Mouse (Mus musculus): ENCODE results near the gene Taar2. TPM values are rescaled to one million over a fixed set of nuclear protein-coding genes. Genes with fewer than 3 reads are reported as not detected.

Gene Taar2
- polyA plus RNA-seq, 2 experiments = not detected

DNA sequence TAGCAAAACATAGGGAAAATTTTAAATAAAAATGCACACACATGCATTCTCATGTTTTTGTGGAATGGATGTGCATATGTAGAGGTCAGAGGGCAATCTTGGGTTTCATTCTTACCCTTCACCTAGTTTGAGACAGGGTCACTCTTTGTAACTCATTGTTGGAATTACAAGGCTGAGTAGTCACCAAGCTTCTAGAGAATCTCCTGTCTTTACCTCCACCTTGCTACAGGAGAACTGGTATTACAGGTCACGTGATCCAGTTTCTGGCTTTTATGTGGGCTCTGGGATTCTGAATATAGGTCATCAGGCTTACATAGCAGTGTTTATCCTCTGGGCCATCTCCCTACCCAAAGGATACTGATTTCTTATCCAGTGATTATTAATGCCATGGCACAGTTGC, 32.7 kb upstream of the Taar2 start:
- Histone ChIP-seq H3K9ac (ENCODE audit: low read depth, low read length, severe bottlenecking) (no peak overlapping the region), H3K27ac (replicated peaks; ENCODE audit: low read depth, low read length) (no peak overlapping the region)
- WGBS = 85% methylated on average over 1 of the region's 1 CpGs

GRCm38 (mm10) chr10:23920056-23920455, 18.3 kb upstream of the Taar2 start, which contains the start of gene Taar1:
Gene Taar1, plus strand, starts transcription at chr10:23920356.
- Histone ChIP-seq H3K36me3 (ENCODE audit: control insufficient read depth, insufficient read depth, low read length) (no peaks in the 10 kb centered on the region), H3K4me1 (ENCODE audit: control insufficient read depth, insufficient read depth, low read length) (no peaks in the 10 kb centered on the region), H3K4me2 (replicated peaks; ENCODE audit: low read depth, low read length, severe bottlenecking) (no peak within 1 kb of the TSS), H3K4me3 (replicated peaks; ENCODE audit: low read length) (no peak within 1 kb of the TSS), H3K9ac (ENCODE audit: low read depth, low read length, severe bottlenecking) (no peak within 1 kb of the TSS), H3K27ac (replicated peaks; ENCODE audit: low read depth, low read length) (no peak within 1 kb of the TSS), H3K27me3 (ENCODE audit: control insufficient read depth, insufficient read depth, low read length) (no peaks in the 10 kb centered on the region), H3K9me3 (ENCODE audit: control insufficient read depth, low read length) (no peaks in the 10 kb centered on the region)
- no peak for DNase-seq (ENCODE audit: low spot score)
- 89% methylated on average over 4 of the region's 4 CpGs for whole genome bisulfite sequencing
- no peak for TF ChIP-seq POLR2A (IDR thresholded peaks at IDR 0.05; ENCODE audit: borderline replicate concordance, extremely low read depth, insufficient read depth, insufficient read length)
- no peak for ATAC-seq (ENCODE audit: low FRiP score, low read depth)

More for the DNA sequence above, 32.7 kb upstream of the Taar2 start:
- TF ChIP-seq POLR2A (IDR thresholded peaks at IDR 0.05; ENCODE audit: borderline replicate concordance, extremely low read depth, insufficient read depth, insufficient read length) = no peak
- no peaks in the 10 kb centered on the region for H3K36me3 ChIP-seq (ENCODE audit: control insufficient read depth, insufficient read depth, low read length)
- no peak overlapping the region for H3K4me3 ChIP-seq (replicated peaks; ENCODE audit: low read length)
- DNase-seq (ENCODE audit: low spot score) (no peak), ATAC-seq (ENCODE audit: low FRiP score, low read depth) (no peak)
- no peaks in the 10 kb centered on the region for H3K9me3 ChIP-seq (ENCODE audit: control insufficient read depth, low read length)
- no peak overlapping the region for H3K4me2 ChIP-seq (replicated peaks; ENCODE audit: low read depth, low read length, severe bottlenecking)
- no peaks in the 10 kb centered on the region for H3K4me1 ChIP-seq (ENCODE audit: control insufficient read depth, insufficient read depth, low read length)
- H3K27me3 ChIP-seq (ENCODE audit: control insufficient read depth, insufficient read depth, low read length) = no peaks in the 10 kb centered on the region

DNA sequence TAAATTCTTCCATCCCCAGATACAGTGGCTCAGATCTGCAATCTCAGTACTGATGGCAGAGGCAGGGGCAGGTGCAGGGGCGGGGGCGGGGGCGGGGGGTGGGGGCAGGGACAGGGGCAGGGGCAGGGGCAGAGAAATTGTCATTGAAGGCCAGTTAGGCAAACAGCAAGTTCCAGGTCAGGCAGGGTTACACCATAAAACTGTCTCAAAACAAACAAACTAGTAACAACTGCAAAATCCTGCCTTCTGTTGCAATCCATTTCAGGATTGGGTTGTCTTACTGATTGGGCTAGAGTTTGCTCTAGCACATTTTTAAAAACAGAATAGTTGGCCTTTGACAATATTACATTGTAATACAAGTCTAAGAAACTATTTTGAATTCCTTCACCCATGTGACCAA, 15.9 kb upstream of the Taar2 start:
- WGBS = 50% methylated on average over 3 of the region's 3 CpGs
- no peaks in the 10 kb centered on the region for H3K27me3 ChIP-seq (ENCODE audit: control insufficient read depth, insufficient read depth, low read length)
- DNase-seq (ENCODE audit: low spot score) = no peak
- no peak for ATAC-seq (ENCODE audit: low FRiP score, low read depth)
- no peaks in the 10 kb centered on the region for H3K36me3 ChIP-seq (ENCODE audit: control insufficient read depth, insufficient read depth, low read length)
- H3K27ac ChIP-seq (replicated peaks; ENCODE audit: low read depth, low read length) = no peak overlapping the region
- no peak overlapping the region for H3K4me3 ChIP-seq (replicated peaks; ENCODE audit: low read length)
- H3K4me1 ChIP-seq (ENCODE audit: control insufficient read depth, insufficient read depth, low read length) = no peaks in the 10 kb centered on the region
- TF ChIP-seq POLR2A (IDR thresholded peaks at IDR 0.05; ENCODE audit: borderline replicate concordance, extremely low read depth, insufficient read depth, insufficient read length) = no peak
- no peak overlapping the region for H3K4me2 ChIP-seq (replicated peaks; ENCODE audit: low read depth, low read length, severe bottlenecking)
- no peaks in the 10 kb centered on the region for H3K9me3 ChIP-seq (ENCODE audit: control insufficient read depth, low read length)
- no peak overlapping the region for H3K9ac ChIP-seq (ENCODE audit: low read depth, low read length, severe bottlenecking)

DNA sequence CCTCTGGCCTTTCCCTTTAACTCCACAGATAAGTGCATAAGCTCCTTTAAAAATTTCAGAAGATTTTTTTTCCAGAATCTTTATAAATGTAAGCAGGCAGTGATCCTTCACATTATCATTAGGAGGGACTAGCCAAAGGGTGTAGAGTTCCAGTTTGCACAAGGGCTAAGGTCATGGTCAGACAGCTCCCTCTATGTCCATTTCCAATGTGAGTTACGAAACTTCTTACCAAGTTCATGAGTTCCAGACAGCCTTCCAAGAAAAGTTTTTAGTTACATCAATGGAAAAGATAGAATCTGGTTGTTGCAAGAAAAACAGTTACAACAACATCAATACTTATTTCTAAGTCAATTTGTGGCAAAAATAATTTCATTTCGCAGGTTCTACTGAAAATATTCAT, 14.4 kb upstream of the Taar2 start:
- H3K36me3 ChIP-seq (ENCODE audit: control insufficient read depth, insufficient read depth, low read length) = no peaks in the 10 kb centered on the region

DNA sequence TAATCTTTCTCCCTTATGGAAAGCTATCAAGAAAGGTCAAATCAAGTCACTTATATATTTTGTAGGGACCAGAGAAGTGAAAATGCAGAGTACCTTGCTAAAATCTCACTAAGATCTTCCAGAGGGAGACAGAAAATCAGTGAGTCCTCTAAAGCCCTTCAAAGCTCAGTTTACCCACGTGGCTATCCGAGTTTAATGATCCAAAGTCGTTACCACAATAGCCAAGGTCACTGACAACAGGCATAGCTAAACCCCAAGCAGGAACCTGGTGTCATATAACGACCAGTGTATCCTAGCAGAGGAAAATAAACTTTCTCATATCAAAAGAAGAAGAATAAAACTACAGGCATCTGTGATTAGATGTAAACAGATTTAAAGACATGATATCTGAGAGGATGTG, 759 bp upstream of the Taar2 start:
- H3K4me3 ChIP-seq (replicated peaks; ENCODE audit: low read length) = no peak overlapping the region
- no peak for DNase-seq (ENCODE audit: low spot score)
- no peak overlapping the region for H3K9ac ChIP-seq (ENCODE audit: low read depth, low read length, severe bottlenecking)
- no peaks in the 10 kb centered on the region for H3K4me1 ChIP-seq (ENCODE audit: control insufficient read depth, insufficient read depth, low read length)
- no peaks in the 10 kb centered on the region for H3K9me3 ChIP-seq (ENCODE audit: control insufficient read depth, low read length)
- H3K36me3 ChIP-seq (ENCODE audit: control insufficient read depth, insufficient read depth, low read length) = no peaks in the 10 kb centered on the region
- no peaks in the 10 kb centered on the region for H3K27me3 ChIP-seq (ENCODE audit: control insufficient read depth, insufficient read depth, low read length)
- no peak overlapping the region for H3K27ac ChIP-seq (replicated peaks; ENCODE audit: low read depth, low read length)
- no peak overlapping the region for H3K4me2 ChIP-seq (replicated peaks; ENCODE audit: low read depth, low read length, severe bottlenecking)
- no peak for TF ChIP-seq POLR2A (IDR thresholded peaks at IDR 0.05; ENCODE audit: borderline replicate concordance, extremely low read depth, insufficient read depth, insufficient read length)
- 22% methylated on average over 4 of the region's 4 CpGs for WGBS
- no peak for ATAC-seq (ENCODE audit: low FRiP score, low read depth)

More for the DNA sequence above, 14.4 kb upstream of the Taar2 start:
- Histone ChIP-seq H3K4me3 (replicated peaks; ENCODE audit: low read length) (no peak overlapping the region), H3K27me3 (ENCODE audit: control insufficient read depth, insufficient read depth, low read length) (no peaks in the 10 kb centered on the region), H3K27ac (replicated peaks; ENCODE audit: low read depth, low read length) (no peak overlapping the region), H3K4me1 (ENCODE audit: control insufficient read depth, insufficient read depth, low read length) (no peaks in the 10 kb centered on the region), H3K9me3 (ENCODE audit: control insufficient read depth, low read length) (no peaks in the 10 kb centered on the region), H3K4me2 (replicated peaks; ENCODE audit: low read depth, low read length, severe bottlenecking) (no peak overlapping the region), H3K9ac (ENCODE audit: low read depth, low read length, severe bottlenecking) (no peak overlapping the region)
- TF ChIP-seq POLR2A (IDR thresholded peaks at IDR 0.05; ENCODE audit: borderline replicate concordance, extremely low read depth, insufficient read depth, insufficient read length) = no peak
- WGBS = 85% methylated on average over 2 of the region's 2 CpGs
- no peak for ATAC-seq (ENCODE audit: low FRiP score, low read depth)
- DNase-seq (ENCODE audit: low spot score) = no peak

- no peak overlapping the region for H3K4me2 ChIP-seq (replicated peaks; ENCODE audit: low read depth, low read length, severe bottlenecking)
- H3K27me3 ChIP-seq (ENCODE audit: control insufficient read depth, insufficient read depth, low read length) = no peaks in the 10 kb centered on the region
- no peak overlapping the region for H3K27ac ChIP-seq (replicated peaks; ENCODE audit: low read depth, low read length)
- DNase-seq (ENCODE audit: low spot score) (no peak), ATAC-seq (ENCODE audit: low FRiP score, low read depth) (no peak)
- H3K9ac ChIP-seq (ENCODE audit: low read depth, low read length, severe bottlenecking) = no peak overlapping the region
- no peaks in the 10 kb centered on the region for H3K4me1 ChIP-seq (ENCODE audit: control insufficient read depth, insufficient read depth, low read length)
- no peak overlapping the region for H3K4me3 ChIP-seq (replicated peaks; ENCODE audit: low read length)
- no peak for TF ChIP-seq POLR2A (IDR thresholded peaks at IDR 0.05; ENCODE audit: borderline replicate concordance, extremely low read depth, insufficient read depth, insufficient read length)
- H3K9me3 ChIP-seq (ENCODE audit: control insufficient read depth, low read length) = no peaks in the 10 kb centered on the region
- H3K36me3 ChIP-seq (ENCODE audit: control insufficient read depth, insufficient read depth, low read length) = no peaks in the 10 kb centered on the region
- 79% methylated on average over 5 of the region's 5 CpGs for WGBS
Observed at GRCm38 (mm10) chr10:23942465-23942864, 4.1 kb downstream of the Taar2 start.
